Mouse (Mus musculus) layer of hippocampus, adult 8-10 months (tissue): ENCODE results near the gene Vwa3b. TPM values are rescaled to one million over a fixed set of nuclear protein-coding genes. Genes with fewer than 3 reads are reported as not detected.

Experiments used
- DNase-seq, 2 experiments: peaks; one replicate each; pipeline ENCODE4 v3.0.0; 2022; ENCODE audit warnings: low spot score in 2 of 2
- total RNA-seq, 4 experiments: library from RNA; stranded (reverse); gene quantifications; 2 replicates each; pipeline ENCODE4 v1.2.4; 2022

Gene Vwa3b
- total RNA-seq, 4 experiments from 2014 or later = 14.7 to 18.5 (median 17.7) TPM

DNA sequence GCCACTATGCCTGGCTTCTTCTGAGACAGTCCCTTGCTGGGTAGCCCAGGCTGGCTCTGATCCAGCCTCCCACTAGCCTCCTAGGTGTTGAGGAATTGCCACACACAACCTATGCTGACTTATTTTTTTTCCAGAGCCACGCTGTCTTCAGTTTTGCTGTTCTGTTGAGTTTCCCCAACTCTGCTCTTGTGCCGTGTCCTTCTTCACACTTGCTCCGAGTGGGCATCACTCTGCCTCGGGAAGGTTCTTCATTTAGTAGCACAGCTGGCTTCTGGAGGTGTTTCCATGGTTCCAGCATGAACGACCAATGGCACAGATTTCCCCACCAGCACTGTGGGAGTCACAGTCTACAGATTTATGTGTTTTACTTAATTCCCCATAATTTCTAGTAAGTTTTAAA, 91.6 kb downstream of the Vwa3b start:
- no peak for DNase-seq

DNA sequence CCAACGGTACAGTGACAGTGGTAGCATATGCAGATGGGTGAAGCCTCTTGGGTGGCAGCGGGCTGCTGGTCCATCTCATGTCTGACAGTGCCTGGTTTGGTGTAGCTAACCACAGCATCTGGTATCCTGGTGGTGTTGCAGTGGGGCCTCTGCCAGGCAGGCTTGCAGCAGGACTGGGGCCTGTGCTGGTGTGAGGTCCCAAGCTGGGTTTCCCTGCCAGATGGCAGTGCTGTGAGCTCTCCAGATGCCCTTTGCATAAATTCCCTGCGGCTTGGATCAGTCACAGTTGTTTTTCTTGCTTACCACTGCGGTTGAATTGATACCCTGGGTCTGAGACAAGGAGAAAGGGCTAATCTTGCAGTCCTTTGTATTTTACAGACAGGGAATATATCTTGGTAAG, 95.9 kb downstream of the Vwa3b start:
- peak in 1 of 2 experiments; percentile 29 for DNase-seq

DNA sequence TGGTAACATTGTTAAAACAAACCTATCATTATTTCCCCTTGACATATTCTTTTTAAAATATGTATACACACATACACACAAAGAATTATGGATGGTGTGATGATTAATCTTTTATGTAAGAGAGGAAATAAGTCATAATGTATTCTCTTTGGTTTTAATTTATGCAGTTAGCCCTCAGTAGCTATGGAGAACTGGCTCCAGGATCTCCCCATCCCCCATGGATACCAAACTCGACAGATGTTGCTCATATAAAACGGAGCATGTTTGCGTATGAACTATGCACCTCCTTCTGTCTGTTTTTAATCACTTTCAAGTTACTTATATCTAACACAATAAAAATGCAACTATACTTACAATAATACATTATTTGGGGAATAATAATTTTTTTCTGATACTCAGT, 96.4 kb downstream of the Vwa3b start:
- no peak for DNase-seq

DNA sequence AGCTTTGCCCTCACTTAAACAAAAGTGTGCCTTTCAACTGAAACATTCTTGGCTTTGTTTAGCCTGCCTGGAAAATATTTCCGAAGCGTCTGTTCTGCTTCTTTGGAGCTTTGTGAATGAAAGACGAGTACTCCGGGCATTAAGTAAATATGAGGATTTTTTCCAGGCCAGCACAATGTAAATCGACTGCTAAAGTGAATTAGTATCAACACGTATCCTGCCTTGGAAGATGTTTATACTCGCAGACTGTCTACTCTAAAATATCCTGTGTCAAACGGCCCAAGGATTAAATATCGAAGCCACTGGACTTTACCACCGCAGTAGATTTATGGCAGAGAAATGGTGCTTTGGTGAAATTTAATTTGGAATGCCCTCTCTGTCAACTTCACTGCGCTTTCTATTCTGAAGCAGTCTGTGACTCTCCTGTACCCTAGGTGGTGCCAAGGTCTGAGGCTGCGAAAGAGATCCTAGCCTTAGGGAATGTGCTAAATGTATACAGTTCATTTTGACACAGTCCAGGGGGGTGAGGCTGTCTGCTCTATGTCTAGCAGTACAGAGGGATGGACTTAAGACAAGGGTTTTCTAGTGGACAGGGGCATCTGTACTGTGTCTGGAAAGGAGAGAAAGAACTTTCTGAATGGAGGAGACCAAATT, 98.4 kb downstream of the Vwa3b start:
- no peak for DNase-seq

DNA sequence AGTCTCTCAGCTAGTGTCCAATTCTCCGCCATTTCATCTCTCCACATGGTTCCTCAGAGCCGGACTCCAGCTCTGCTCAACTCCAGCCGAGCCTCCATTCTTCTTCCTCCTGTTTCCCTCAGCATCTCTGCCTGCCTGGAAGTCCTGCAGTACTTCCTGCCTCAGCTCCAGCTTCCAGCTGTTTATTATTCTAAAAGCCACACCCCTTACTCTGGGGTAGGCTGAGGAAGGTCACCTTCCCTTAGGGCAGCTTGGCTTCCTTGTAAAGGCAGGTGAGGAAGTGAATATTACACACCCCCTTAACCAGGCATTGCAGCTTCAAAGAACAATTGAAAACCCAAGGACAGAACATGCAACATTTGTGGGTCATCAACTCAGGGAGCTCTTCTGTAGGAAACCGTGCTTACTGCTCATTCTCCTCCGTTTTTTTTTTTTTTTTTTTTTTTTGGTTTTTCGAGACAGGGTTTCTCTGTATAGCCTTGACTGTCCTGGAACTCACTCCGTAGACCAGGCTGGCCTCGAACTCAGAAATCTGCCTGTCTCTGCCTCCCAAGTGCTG, 103.7 kb downstream of the Vwa3b start:
- no peak for DNase-seq

DNA sequence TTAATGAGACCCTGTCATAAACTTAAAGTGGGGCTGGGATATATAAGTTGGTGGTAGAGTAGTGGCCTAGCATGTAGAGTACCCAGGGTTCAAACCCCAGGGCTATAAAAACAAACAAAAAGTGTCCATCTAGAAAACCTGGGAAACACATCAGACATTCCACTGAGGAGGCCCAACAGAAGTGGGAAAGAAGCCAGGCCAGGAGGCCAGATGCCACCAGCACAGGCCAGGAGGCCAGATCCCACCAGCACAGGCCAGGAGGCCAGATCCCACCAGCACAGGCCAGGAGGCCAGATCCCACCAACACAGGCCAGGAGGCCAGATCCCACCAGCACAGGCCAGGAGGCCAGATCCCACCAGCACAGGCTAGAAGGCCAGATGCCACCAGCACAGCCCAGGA, 104.8 kb downstream of the Vwa3b start:
- DNase-seq = no peak

DNA sequence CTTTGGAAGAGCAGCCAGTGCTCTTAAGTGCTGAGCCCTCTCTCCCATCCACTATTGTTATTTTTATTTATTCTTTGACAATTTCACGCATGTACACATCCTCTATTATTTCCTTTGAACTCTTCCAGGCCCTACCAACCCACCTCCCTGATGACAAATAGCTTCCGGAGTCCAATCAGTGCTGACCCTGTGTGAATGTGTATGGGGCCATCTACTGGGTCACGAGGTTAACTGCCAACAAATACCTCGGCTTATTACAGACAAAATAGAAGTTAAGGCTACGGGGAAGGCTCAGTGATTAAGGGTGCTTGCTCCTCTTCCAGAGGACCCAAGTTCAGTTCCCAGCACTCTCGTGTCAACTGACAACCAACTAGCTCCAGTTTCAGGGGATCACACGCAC, 106.0 kb downstream of the Vwa3b start:
- no peak for DNase-seq

DNA sequence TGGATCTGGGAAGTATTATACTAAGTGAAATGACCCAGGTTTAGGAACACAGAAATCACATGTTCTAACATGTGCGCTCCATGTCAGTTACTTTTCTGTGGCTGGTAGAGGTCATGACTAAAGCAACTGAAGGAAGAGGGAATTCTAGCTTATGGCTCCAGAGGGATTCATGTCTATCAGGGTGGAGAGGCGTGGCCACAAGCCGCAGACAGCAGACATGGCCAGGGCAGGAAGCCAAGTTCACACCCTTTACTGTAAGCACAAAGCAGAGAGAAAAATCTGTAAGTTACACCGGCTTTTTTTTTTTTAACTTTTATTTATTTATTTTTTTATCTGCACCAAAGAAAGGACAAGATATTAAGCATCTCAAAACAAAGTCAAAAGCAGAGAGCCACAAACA, 119.6 kb downstream of the Vwa3b start:
- no peak for DNase-seq

DNA sequence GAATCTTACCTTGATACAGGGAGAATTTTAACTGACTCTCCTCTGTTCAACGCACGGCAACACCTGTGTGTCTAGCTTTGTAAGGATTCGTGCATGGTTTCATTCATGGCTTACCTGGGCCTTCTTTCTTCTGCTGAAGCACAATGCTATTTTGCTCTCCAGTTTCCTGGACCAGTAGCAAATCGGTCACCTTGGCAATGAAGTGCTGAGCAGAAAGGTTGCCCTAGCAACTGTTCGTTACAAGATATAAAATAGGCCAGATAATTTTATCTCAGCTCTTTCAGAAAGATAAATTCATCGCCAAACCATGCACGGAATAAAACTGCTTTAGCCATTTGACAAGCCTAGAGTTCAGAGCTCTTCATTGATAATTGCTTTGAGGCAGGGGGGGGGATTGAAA, 123.5 kb downstream of the Vwa3b start:
- peak; percentile 17 to 32 for DNase-seq

DNA sequence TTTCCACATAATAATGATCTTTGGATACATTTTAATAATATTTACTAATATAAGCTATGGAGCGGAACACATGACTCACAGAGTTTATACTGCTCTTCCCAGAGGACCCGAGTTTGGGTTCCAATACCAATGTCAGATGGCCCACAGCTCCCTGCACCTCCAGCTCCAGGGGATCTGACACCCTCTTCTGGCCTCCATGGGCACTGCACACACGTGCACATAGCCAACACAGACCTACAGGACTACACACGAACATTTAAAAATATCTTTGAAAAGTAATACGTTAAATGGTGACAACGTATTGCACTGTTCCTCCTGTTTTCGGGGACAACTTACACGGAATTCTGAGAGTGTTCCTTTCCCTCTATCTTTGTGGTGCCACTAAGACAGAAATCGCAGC, 125.5 kb downstream of the Vwa3b start:
- no peak for DNase-seq

DNA sequence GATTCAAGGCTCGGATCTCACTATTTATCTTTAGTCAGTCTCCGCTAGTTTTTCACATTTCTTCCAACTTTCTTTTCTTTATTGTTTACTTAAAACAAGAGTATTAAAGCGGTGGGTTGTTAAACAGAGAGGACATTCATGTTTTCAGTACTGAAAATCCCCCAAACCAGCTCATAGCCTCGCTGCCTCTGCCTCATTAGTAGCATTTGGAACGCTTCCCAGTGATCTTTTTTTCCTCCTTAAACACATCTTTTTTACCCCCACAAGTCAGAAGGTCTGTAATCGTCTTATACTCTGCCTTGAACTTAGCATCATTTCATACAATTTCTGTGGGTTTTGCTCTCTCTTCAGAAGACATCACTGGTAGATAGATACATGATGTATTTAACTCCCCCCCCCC, 139.7 kb downstream of the Vwa3b start:
- DNase-seq = no peak

DNA sequence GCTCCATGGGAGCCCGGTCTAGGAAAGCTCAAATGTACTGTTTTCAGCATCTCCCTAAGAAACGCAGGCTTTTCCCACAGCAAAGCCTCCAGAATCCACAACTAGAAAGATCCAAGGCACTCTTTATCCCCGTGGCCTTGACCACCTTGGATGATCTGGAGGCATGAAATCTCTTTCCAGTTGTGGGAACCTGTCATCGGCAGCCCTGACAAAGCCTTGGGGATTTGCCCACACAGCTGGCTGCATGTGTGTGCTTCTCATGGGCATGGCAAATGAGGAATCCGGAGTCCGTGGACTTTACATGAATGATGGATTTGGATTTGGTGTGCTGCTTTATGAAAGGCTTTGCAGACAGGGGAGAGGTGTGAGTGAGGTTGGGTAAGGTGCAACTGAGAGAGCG, 141.5 kb downstream of the Vwa3b start:
- DNase-seq = no peak

DNA sequence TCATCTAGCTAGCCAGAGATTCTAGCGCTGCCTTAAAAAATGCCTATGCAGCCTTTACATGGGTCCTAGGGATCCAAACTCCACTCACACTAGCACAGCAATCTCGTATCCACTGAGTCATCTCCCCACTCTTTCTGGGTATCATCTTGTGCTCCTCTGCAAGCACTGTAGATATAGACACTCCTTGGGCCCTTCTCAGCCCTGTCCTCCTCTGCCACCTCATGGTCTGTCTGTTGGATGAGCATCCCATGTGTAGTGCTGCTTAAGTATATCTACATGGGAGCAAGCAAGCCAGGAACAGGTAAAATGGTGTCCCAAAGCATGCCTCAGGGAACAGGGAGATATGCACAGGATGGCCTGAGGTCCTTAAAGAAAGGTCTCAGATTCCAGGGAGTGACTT, 151.5 kb downstream of the Vwa3b start:
- DNase-seq = no peak

DNA sequence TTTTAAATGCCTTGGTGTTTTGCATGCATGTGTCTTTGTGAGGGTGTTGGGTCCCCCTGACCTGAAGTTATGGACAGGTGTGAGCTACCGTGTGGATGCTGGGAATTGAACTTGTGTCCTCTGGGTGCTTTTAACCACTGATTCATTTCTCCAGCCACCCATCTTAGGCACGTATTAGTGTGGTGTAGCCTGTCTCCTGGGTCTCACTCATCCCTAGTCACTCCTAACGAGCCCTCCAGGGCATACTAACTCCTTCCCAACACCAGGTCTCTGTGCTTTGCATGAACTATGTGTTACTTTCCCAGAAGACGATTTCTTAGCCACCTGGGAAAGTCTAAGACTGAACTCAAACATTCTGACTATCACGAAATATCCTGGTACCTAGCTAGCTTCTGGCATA, 153.5 kb downstream of the Vwa3b start:
- no peak for DNase-seq

DNA sequence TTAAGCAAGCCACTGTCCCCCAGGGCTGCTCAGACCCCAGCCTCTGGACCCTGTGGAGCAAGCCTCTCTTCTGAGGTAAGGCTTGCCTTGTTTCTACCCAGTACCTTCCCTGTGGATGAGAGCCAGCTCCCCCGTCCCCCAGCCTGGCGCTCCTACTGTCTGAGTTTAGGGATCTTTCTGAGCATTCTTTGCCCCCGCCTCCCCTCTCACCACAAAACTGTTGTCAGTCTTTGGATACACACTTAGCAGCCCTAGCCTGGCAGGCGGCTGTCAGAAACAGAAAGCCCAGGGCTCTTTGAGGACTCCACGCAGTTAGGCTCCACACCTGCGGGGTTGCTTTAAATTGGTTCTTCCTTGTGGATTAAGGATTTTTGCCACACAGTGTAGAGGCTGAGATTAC, 160.7 kb downstream of the Vwa3b start:
- no peak for DNase-seq

DNA sequence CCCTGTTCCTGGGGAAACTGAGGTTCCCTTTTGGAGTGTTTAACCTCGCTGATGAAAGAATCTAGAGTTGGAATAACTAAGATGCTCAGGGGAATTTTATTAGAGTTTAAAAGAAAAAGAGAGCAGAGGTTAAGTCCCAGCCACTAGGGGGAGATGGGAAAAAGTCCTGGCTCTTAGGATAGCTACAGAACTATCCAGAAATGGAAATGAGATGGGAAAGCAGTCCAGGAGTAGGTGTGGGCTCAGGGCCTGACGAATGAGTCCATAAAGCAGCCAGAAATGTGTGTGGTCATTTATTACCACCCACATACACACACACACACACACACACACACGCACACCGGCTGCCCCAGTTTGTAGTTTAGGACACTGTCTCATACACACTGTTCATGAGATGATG, 168.2 kb downstream of the Vwa3b start:
- no peak for DNase-seq

DNA sequence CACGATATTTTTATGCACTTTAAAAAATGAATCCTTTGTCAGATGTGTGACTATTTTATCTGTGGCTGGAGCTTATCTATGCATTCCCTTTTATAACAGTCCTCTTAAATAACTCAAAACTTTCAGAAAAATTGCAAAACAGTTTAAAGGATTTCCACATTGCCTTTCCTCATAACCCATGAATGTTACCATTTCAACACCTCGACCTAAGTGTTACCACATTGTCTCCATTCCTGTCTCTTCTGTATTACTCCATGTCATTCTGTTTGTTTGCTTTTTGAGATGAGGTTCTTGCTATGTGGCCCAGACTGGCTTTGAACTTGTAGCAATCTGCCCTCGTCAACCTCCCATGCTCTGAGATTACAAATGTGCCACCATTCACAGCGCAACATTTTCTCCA, 175.0 kb downstream of the Vwa3b start:
- DNase-seq = no peak

DNA sequence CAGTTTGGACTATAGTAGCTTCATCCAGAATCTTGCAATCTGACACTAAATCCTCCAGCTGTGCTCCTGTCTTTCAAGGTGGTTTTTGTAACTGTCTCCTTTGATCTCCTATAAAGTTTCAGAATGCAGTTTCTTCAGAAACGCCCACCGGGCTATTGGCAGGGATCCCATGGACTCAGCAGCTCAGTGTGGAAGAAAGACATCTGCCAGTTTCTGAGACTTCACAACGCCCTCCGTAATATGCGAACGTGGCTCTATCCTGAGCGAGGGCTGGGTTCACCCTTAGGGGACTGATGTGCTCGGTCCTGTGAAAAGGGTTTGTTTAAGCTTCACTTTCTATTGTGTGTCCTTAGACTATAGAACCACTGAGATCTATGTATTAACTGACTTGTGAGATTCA, 181.3 kb downstream of the Vwa3b start:
- no peak for DNase-seq

DNA sequence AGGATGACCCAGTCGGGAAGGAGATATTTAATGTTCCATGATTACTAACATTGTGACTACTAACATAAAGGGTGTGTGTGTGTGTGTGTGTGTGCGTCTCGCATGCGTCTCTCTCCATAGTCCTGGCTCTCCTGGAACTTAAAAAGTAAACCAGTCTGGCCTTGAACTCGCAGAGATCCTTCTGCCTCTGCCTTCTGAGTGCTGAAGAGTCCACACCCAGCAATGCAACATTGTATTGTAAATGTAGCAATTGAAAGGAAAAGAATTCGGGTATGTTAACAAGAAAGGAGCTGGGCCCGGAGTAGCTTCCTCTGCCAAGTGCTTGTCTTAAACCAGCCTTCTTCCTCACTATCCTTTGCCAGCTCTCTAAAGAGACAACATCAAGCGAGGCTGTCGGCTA, 186.0 kb downstream of the Vwa3b start:
- no peak for DNase-seq

DNA sequence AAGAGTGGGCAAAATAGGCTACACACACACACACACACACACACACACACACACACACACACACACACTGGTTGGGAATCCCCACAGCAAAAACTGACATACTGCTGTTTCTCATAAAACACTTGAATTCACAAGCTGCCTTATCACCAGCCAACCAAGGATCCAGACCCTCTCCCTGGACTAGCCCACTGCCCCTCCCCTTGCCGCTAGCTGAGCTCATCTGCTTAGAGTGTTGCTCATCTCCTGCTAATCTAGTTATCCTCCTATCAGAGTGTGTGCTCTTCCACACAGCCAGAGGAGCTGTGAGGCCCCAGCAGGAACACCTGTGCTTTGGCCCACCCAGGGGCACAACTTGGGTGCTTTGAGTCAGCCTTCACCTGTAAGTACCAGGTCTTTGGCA, 187.7 kb downstream of the Vwa3b start, which contains the start of gene Cnga3:
Gene Cnga3 (plus strand): TSS at position 291 of the 400 bp plus-strand sequence.
- no peak for DNase-seq

DNA sequence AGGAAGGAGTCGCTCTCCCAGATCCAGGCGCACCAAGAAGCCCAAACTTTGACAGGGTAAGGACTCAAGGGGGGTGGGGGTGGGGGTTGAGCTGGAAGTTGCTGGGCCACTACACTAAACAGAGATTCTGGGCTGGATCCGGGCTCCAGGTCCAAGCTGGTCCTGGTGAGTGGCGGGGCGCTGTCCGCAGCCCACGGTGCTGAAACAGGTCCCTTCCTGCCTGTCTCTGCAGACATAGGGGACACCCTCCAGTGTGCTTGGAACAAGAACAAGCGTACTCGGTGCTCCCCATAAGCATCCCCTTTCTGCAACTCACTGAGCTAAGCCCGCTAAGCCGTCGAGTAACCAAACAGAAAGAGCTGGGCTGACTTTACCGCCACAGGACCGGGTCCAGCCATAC, 192.0 kb downstream of the Vwa3b start:
- DNase-seq = no peak

DNA sequence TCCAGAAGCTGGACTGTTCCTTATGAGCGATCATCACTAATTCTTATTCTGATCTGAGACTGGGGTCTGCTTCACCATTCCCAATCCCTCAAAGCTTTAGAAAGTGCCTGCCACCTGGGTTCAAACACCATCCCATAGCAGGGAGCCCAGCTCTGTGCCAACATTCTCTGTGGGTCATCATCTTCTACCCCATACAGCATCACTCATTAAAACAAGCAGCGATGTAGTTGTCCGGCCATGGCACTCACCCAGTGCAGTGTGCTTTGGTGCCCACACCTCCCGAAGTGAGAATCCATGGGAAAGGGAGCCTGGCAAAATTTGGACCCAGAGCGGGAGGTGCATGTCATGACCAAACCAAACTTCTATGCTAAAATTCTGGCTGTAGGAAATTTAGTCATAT, 193.2 kb downstream of the Vwa3b start:
- DNase-seq = no peak

DNA sequence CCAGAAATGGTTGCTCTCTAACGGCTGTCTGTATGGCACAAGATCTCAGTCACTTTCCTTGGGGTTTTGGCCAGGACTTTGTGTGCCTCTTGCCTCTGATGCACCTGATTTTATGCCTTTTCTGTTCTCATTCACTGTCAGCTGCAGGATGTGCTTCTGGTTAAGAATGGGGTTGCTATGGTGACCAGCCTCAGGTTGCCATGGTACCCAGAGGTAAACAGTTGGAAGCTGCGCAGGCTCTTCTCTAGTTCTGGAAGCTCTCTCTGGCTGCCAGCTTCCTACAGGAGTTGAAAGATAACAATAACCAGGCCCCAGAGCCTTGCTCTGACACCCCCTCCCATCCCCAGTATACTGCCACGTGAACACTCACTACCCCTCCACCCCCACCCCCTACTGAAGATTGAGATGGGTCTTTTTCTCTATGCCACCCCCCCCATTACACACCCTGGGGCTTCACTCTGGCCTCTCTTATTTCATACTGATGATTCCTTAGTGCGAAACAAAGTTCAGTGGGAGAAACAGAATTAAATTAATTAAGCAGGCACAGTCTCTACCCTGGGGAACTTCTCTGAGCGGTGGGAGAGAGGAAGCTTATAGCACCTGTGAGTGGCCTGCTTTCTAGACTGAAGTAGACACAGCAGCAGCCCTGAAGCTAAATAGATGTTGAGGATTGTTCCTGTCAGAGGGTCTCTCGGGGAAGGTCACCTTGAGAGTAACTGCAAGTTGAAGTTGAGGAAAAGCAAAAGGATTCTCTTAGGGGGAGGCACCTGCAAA, 193.9 kb downstream of the Vwa3b start:
- peak; percentile 88 to 90 for DNase-seq
